Mouse (Mus musculus) adrenal gland, postnatal 10 days (tissue): ENCODE measurements at regions not wholly inside any gene's neighbourhood (a gene's known extent, or its start where the extent isn't known, plus 50 kb on each side); places are given as distances from the start of the nearest gene placed in this dataset.
A peak's percentile ranks its signal among the peaks of the same experiment; 100 is the strongest.

Experiments used
- DNase-seq: peaks from one replicate; pipeline ENCODE4 v3.0.0; 2021; ENCODE audit warnings: mixed read lengths

GRCm38 (mm10) chr8:11092348-11092747 lies 84.1 kb upstream of the Irs2 start:
- no peak for DNase-seq

GRCm38 (mm10) chr8:11091675-11092345 lies 83.6 kb upstream of the Irs2 start:
- DNase-seq = no peak

- peak; percentile 71 for DNase-seq
These were observed 80.8 kb upstream of the Irs2 start for GRCm38 (mm10) chr8:11088946-11089665.

GRCm38 (mm10) chr8:11085244-11085643 lies 77.0 kb upstream of the Irs2 start:
- peak; percentile 77 for DNase-seq

- DNase-seq = peak; percentile 45
These were observed 75.8 kb upstream of the Irs2 start for GRCm38 (mm10) chr8:11084051-11084533.

- no peak for DNase-seq
These were observed 72.6 kb upstream of the Irs2 start for GRCm38 (mm10) chr8:11080813-11081212.

GRCm38 (mm10) chr8:11079805-11080204 lies 71.5 kb upstream of the Irs2 start:
- no peak for DNase-seq

- peak; percentile 56 for DNase-seq
These were observed 68.9 kb upstream of the Irs2 start for GRCm38 (mm10) chr8:11077138-11077537.

- DNase-seq = peak; percentile 30
These were observed 62.9 kb upstream of the Irs2 start for GRCm38 (mm10) chr8:11071162-11071561.

- DNase-seq = no peak
These were observed 59.2 kb upstream of the Irs2 start for GRCm38 (mm10) chr8:11067450-11067849.

- DNase-seq = no peak
These were observed 57.7 kb upstream of the Irs2 start for GRCm38 (mm10) chr8:11065990-11066389.

- no peak for DNase-seq
These were observed 57.0 kb upstream of the Irs2 start for GRCm38 (mm10) chr8:11065303-11065702.

GRCm38 (mm10) chr8:11063058-11063457 lies 54.8 kb upstream of the Irs2 start:
- no peak for DNase-seq

- DNase-seq = peak; percentile 23
These were observed 54.2 kb upstream of the Irs2 start for GRCm38 (mm10) chr8:11062348-11062946.

- no peak for DNase-seq
These were observed 53.5 kb upstream of the Irs2 start for GRCm38 (mm10) chr8:11061711-11062110.

- no peak for DNase-seq
These were observed 52.3 kb upstream of the Irs2 start for GRCm38 (mm10) chr8:11060604-11061003.

- no peak for DNase-seq
These were observed 50.1 kb upstream of the Irs2 start for GRCm38 (mm10) chr8:11058392-11058791.
